Mouse (Mus musculus) forebrain, embryonic 16.5 days (tissue): ENCODE results near the gene Bloc1s5. TPM values are rescaled to one million over a fixed set of nuclear protein-coding genes. Genes with fewer than 3 reads are reported as not detected.

ENCODE experiments used
- ATAC-seq: fragments of 200-750 bp; cut with Nextera tagmentation; 2 replicates; pipeline ENCODE4 v1.8.0; 2017; ENCODE audit warnings: mild to moderate bottlenecking, moderate library complexity
- H3K27ac ChIP-seq: fragments of 300-500 bp; sonication (generic); 2 replicates; pipeline ENCODE4 v1.5.1; 2014; ENCODE audit warnings: low read length, control low read depth
- H3K27me3 ChIP-seq: fragments of 300-500 bp; sonication (generic); replicated peaks from 2 replicates; pipeline ENCODE4 v1.6.1; 2014; ENCODE audit warnings: low read length; ENCODE audit not compliant: control insufficient read depth, insufficient read depth
- H3K36me3 ChIP-seq: fragments of 300-500 bp; sonication (generic); 2 replicates; pipeline ENCODE4 v1.6.1; 2014; ENCODE audit not compliant: control insufficient read depth, insufficient read depth
- H3K4me1 ChIP-seq: fragments of 300-500 bp; sonication (generic); replicated peaks from 2 replicates; pipeline ENCODE4 v1.6.1; 2014; ENCODE audit warnings: low read length; ENCODE audit not compliant: control insufficient read depth, insufficient read depth
- H3K4me2 ChIP-seq: fragments of 300-500 bp; sonication (generic); 2 replicates; pipeline ENCODE4 v1.6.1; 2014; ENCODE audit warnings: mild to moderate bottlenecking, low read length, control low read depth
- H3K4me3 ChIP-seq: fragments of 300-500 bp; sonication (generic); replicated peaks from 2 replicates; pipeline ENCODE4 v1.5.1; 2014; ENCODE audit warnings: mild to moderate bottlenecking, low read length, control low read depth
- H3K9ac ChIP-seq: fragments of 300-500 bp; sonication (generic); replicated peaks from 2 replicates; pipeline ENCODE4 v1.6.1; 2014; ENCODE audit warnings: low read depth, low read length, control low read depth
- H3K9me3 ChIP-seq: fragments of 300-500 bp; sonication (generic); 2 replicates; pipeline ENCODE4 v1.6.1; 2016; ENCODE audit warnings: low read length; ENCODE audit not compliant: control insufficient read depth
- WGBS: fragments of 180-500 bp; shearing (Covaris S2); extraction: QIAGEN DNeasy Blood & Tissue Kit; methylation state at CpG from one replicate; pipeline ENCODE4 v1.1.7; 2014; 5-methylcytosine and 5-hydroxymethylcytosine counted together
- polyA plus RNA-seq: library from polyadenylated mRNA; unstranded; fragments of >200 nt; fragmentation: Nextera tagmentation; extraction: Ambion mirVana; gene quantifications from 2 replicates; pipeline ENCODE4 v1.2.1, GENCODE M21; 2015

Gene Bloc1s5
- polyA plus RNA-seq, 1 experiment from 2014 or later = 20.1 TPM

DNA sequence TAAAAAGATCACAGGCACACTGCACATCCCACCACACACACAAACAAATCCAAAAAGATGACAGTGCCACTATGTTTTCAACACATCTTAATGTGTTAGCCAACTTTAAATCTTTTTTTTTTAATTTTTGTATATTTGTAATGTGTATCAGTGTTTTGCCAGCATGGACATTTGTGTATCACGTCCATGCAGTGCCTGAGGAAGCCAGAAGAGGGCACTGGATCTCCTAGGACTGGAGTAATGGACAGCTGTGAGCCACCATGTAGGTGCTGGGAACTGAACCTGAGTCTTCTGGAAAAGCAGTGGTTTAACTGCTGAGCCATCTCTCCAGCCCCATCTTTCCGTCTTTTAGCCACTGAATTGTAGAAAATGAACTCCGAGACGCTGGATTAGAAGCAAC, 22.7 kb downstream of the Bloc1s5 start:
- Histone ChIP-seq H3K27ac (no peak overlapping the region), H3K4me3 (no peak overlapping the region)
- 98% methylated on average over 4 of the region's 4 CpGs for WGBS

DNA sequence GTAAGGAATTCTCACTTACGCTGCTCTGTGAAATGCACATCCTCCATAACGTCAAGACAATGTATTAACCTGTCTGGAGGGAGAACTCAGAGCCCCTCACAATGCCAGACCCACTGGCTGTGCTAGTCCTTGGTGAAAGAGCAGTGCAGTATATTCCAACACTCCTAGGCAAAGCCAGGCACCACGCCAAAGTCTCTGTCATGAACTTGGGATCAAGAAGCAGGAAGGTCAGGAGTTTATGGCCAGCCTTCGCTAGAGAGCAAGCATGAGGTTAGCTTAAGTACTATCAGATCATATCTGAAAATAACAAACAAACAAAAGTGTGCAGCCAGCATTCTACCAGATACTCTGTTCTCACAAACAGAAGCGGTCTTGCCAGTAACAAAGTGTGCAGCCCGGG, 24.6 kb downstream of the Bloc1s5 start:
- Histone ChIP-seq H3K27me3 (no peaks in the 10 kb centered on the region), H3K36me3 (peaks cover 5% of the 10 kb centered on the region; the same call in 1 of the 2 replicates), H3K9me3 (no peaks in the 10 kb centered on the region), H3K27ac (no peak overlapping the region), H3K9ac (no peak overlapping the region), H3K4me2 (no peak overlapping the region), H3K4me3 (no peak overlapping the region), H3K4me1 (no peaks in the 10 kb centered on the region)
- WGBS = 87% methylated on average over 6 of the region's 6 CpGs
- no peak for ATAC-seq

More for the DNA sequence above, 22.7 kb downstream of the Bloc1s5 start:
- Histone ChIP-seq H3K36me3 (peaks cover 5% of the 10 kb centered on the region; the same call in 1 of the 2 replicates), H3K9me3 (no peaks in the 10 kb centered on the region), H3K4me1 (no peaks in the 10 kb centered on the region), H3K9ac (no peak overlapping the region), H3K4me2 (no peak overlapping the region), H3K27me3 (no peaks in the 10 kb centered on the region)
- no peak for ATAC-seq

GRCm38 (mm10) chr13:38607130-38607529, 27.8 kb downstream of the Bloc1s5 start:
- H3K36me3 ChIP-seq = peaks cover 4% of the 10 kb centered on the region
- no peaks in the 10 kb centered on the region for H3K27me3 ChIP-seq
- WGBS = 91% methylated on average over 6 of the region's 6 CpGs
- H3K9me3 ChIP-seq = no peaks in the 10 kb centered on the region
- H3K9ac ChIP-seq = no peak overlapping the region
- H3K4me1 ChIP-seq = no peaks in the 10 kb centered on the region
- no peak overlapping the region for H3K4me3 ChIP-seq
- H3K27ac ChIP-seq = no peak overlapping the region
- H3K4me2 ChIP-seq = no peak overlapping the region
- no peak for ATAC-seq

- no peaks in the 10 kb centered on the region for H3K9me3 ChIP-seq
- no peaks in the 10 kb centered on the region for H3K4me1 ChIP-seq
- WGBS = 65% methylated on average over 6 of the region's 6 CpGs
- H3K4me3 ChIP-seq = no peak overlapping the region
- H3K36me3 ChIP-seq = peaks cover 4% of the 10 kb centered on the region
- ATAC-seq = no peak
- no peak overlapping the region for H3K27ac ChIP-seq
- H3K9ac ChIP-seq = no peak overlapping the region
- H3K4me2 ChIP-seq = no peak overlapping the region
- H3K27me3 ChIP-seq = no peaks in the 10 kb centered on the region
These were observed 29.6 kb downstream of the Bloc1s5 start for GRCm38 (mm10) chr13:38605353-38605752.

DNA sequence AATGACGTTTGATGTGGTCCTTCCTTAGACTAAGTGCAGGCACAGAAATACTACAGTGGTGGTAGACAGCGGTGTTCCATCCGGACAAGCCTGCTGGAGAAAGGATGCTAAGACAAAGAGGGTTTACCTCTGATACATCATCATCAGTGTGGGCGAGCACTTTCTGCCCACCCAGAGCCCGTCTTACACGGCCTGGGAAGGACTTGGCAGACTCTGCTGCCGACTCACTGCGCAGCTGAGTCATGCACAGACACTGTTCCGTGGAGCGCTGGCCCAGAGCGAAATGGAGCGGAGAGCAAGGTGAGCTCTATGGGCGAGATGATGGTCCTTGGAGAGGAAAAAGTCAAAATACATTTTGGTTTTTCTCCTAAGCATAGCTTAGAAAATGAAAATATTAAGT, 31.9 kb downstream of the Bloc1s5 start:
- Histone ChIP-seq H3K4me1 (no peaks in the 10 kb centered on the region), H3K9ac (no peak overlapping the region), H3K4me2 (no peak overlapping the region), H3K36me3 (peaks cover 4% of the 10 kb centered on the region), H3K27me3 (no peaks in the 10 kb centered on the region), H3K27ac (no peak overlapping the region), H3K9me3 (no peaks in the 10 kb centered on the region), H3K4me3 (no peak overlapping the region)
- 81% methylated on average over 13 of the region's 13 CpGs for WGBS
- ATAC-seq = no peak

GRCm38 (mm10) chr13:38602243-38602832, 32.6 kb downstream of the Bloc1s5 start:
- Histone ChIP-seq H3K4me2 (no peak overlapping the region), H3K27ac (no peak overlapping the region), H3K36me3 (peaks cover 4% of the 10 kb centered on the region), H3K9ac (no peak overlapping the region), H3K4me3 (no peak overlapping the region), H3K27me3 (no peaks in the 10 kb centered on the region), H3K9me3 (no peaks in the 10 kb centered on the region), H3K4me1 (no peaks in the 10 kb centered on the region)
- WGBS = 41% methylated on average over 17 of the region's 17 CpGs
- ATAC-seq = no peak

DNA sequence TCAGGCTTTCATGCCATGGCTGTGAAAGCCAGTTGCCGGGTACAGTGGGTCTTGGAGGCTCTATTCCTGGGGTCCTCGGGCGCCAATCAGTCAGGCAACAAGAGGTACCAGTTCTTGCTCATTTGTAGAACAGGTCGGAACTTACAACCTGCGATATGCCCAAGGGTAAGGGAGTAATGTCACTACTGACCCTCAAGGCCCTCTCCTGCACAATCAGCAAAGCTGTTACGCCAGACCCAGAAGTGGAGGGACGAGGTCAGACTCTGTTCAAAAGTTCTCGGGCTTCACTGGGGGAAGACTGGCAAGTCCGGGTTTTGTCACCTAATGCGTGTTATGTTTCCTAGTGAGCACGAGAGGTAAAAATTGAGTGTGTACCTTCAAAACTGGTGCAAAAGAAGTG, 34.1 kb downstream of the Bloc1s5 start:
- H3K9me3 ChIP-seq = no peaks in the 10 kb centered on the region
- no peak overlapping the region for H3K27ac ChIP-seq
- WGBS = 87% methylated on average over 11 of the region's 11 CpGs
- no peaks in the 10 kb centered on the region for H3K4me1 ChIP-seq
- H3K36me3 ChIP-seq = peaks cover 4% of the 10 kb centered on the region
- H3K4me3 ChIP-seq = no peak overlapping the region
- ATAC-seq = no peak
- no peak overlapping the region for H3K9ac ChIP-seq
- no peaks in the 10 kb centered on the region for H3K27me3 ChIP-seq
- H3K4me2 ChIP-seq = no peak overlapping the region

DNA sequence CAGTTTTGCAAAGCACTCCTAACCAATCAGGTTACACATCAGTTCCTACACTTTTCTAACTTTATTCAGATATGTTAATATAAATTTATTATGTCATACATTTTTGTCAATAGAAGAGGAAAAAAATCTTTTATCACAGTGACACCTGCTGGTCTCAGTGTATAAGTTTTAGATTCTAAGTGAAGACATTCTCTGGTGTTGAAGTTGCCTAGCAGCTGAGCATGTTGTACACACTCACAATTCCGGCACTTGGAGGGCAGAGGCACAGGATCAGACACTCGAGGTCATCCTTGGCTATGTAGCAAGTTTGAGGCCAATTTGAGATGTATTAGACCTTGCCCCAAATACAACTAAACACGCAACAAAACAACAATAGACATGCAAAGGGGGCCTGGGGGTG, 37.8 kb downstream of the Bloc1s5 start:
- Histone ChIP-seq H3K4me1 (no peaks in the 10 kb centered on the region), H3K36me3 (no peaks in the 10 kb centered on the region), H3K9me3 (no peaks in the 10 kb centered on the region), H3K27ac (no peak overlapping the region), H3K4me2 (no peak overlapping the region), H3K4me3 (no peak overlapping the region), H3K9ac (no peak overlapping the region), H3K27me3 (no peaks in the 10 kb centered on the region)
- 60% methylated on average over 3 of the region's 3 CpGs for WGBS
- 0 out of 2 replicates have a peak, but pooled peaks have one; percentile 36 for ATAC-seq

- no peak overlapping the region for H3K4me3 ChIP-seq
- H3K27ac ChIP-seq = no peak overlapping the region
- H3K36me3 ChIP-seq = no peaks in the 10 kb centered on the region
- 75% methylated on average over 4 of the region's 4 CpGs for whole genome bisulfite sequencing
- no peaks in the 10 kb centered on the region for H3K9me3 ChIP-seq
- ATAC-seq = no peak
- no peaks in the 10 kb centered on the region for H3K4me1 ChIP-seq
- no peaks in the 10 kb centered on the region for H3K27me3 ChIP-seq
- no peak overlapping the region for H3K4me2 ChIP-seq
- no peak overlapping the region for H3K9ac ChIP-seq
These were observed 38.4 kb downstream of the Bloc1s5 start for GRCm38 (mm10) chr13:38596461-38596860.

DNA sequence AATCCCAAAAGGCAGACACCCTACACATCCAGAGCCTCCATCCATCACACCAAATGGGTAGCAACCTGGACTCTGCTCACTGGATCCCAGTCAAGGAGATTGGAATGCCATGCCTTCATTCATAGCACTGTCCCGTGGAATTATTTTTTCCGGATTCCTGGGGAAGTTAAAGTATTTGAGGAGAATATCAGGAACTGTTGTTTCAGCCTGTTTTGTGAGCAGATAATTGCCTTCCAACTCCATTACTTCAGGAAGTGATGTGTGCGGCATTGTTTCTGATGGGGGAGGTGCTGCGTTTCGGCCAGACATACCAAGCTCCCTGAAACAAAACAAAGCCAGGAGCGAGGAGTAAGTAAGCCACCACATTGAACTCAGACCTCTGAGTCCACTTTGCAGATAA, 41.8 kb downstream of the Bloc1s5 start:
- H3K27ac ChIP-seq = no peak overlapping the region
- 47% methylated on average over 6 of the region's 6 CpGs for WGBS
- H3K4me3 ChIP-seq = no peak overlapping the region
- no peaks in the 10 kb centered on the region for H3K9me3 ChIP-seq
- no peak for ATAC-seq
- no peak overlapping the region for H3K4me2 ChIP-seq
- no peaks in the 10 kb centered on the region for H3K27me3 ChIP-seq
- H3K4me1 ChIP-seq = no peaks in the 10 kb centered on the region
- no peak overlapping the region for H3K9ac ChIP-seq
- H3K36me3 ChIP-seq = no peaks in the 10 kb centered on the region
